Mouse (Mus musculus) testis, adult 2 months (tissue): ENCODE data around the gene Krt76.

Experiments used
- CTCF ChIP-seq: fragments of 200-500 bp; IDR thresholded peaks from 2 replicates; pipeline ENCODE4 v1.5.1; 2012; ENCODE audit warnings: low read depth, mild to moderate bottlenecking, inconsistent platforms, low read length, moderate library complexity; ENCODE audit not compliant: control insufficient read depth, insufficient read depth, insufficient replicate concordance
- POLR2A ChIP-seq: fragments of 200-500 bp; IDR thresholded peaks from 2 replicates; pipeline ENCODE4 v1.6.1; 2012; ENCODE audit warnings: low read depth, mild to moderate bottlenecking, inconsistent platforms, low read length, moderate library complexity; ENCODE audit not compliant: control insufficient read depth

GRCm38 (mm10) chr15:101869431-101869830 lies 23.3 kb downstream of the Krt76 start, which contains the start of gene Krt77:
- no peak for TF ChIP-seq CTCF
- no peak for TF ChIP-seq POLR2A
